Mouse (Mus musculus) kidney, adult 2 months (tissue): ENCODE results near the gene Zan. TPM values are rescaled to one million over a fixed set of nuclear protein-coding genes. Genes with fewer than 3 reads are reported as not detected.

Experiments
- DNase-seq: peaks from one replicate; pipeline ENCODE4 v3.0.0; 2021
- H3K27ac ChIP-seq: fragments of 200-500 bp; 2 replicates; pipeline ENCODE4 v1.5.1; 2012; ENCODE audit warnings: low read depth, low read length, control low read depth, inconsistent platforms; ENCODE audit not compliant: insufficient read depth
- H3K27me3 ChIP-seq: fragments of 200-500 bp; replicated peaks from 2 replicates; pipeline ENCODE4 v1.6.1; 2012; ENCODE audit warnings: mild to moderate bottlenecking, moderate library complexity, low read length, inconsistent platforms; ENCODE audit not compliant: control insufficient read depth, insufficient read depth
- H3K36me3 ChIP-seq: fragments of 200-500 bp; 2 replicates; pipeline ENCODE4 v1.6.1; 2012; ENCODE audit warnings: mild to moderate bottlenecking, moderate library complexity, low read length, inconsistent platforms; ENCODE audit not compliant: control insufficient read depth, insufficient read depth
- H3K4me1 ChIP-seq: fragments of 200-500 bp; 2 replicates; pipeline ENCODE4 v1.6.1; 2011; ENCODE audit warnings: low read length; ENCODE audit not compliant: control insufficient read depth, insufficient read depth
- H3K4me3 ChIP-seq: fragments of 200-500 bp; 2 replicates; pipeline ENCODE4 v1.5.1; 2011; ENCODE audit warnings: mild to moderate bottlenecking, low read depth, low read length, control low read depth; ENCODE audit not compliant: insufficient read depth
- CTCF ChIP-seq: fragments of 200-500 bp; conservative IDR thresholded peaks from 2 replicates; pipeline ENCODE4 v1.5.1; 2011; ENCODE audit warnings: low read depth, mild to moderate bottlenecking, control low read depth, low read length, moderate library complexity, mixed read lengths; ENCODE audit not compliant: insufficient read depth, insufficient read length
- POLR2A ChIP-seq: fragments of 200-500 bp; IDR thresholded peaks from one replicate; pipeline ENCODE4 v1.6.1; 2011; ENCODE audit warnings: low read depth, low read length, control low read depth
- WGBS: fragments of 180-500 bp; shearing (Covaris S2); methylation state at CpG from one replicate; pipeline ENCODE4 v1.1.7; 2018; 5-methylcytosine and 5-hydroxymethylcytosine counted together
- polyA plus RNA-seq: library from polyadenylated mRNA; depleted of rRNA; stranded (reverse); fragments of >200 nt; gene quantifications from 2 replicates; pipeline ENCODE4 v1.2.3, GENCODE M21; 2012; rRNA removed

Zan gene
- polyA plus RNA-seq, result 0.16 and 0.19 TPM in 2 replicates

DNA sequence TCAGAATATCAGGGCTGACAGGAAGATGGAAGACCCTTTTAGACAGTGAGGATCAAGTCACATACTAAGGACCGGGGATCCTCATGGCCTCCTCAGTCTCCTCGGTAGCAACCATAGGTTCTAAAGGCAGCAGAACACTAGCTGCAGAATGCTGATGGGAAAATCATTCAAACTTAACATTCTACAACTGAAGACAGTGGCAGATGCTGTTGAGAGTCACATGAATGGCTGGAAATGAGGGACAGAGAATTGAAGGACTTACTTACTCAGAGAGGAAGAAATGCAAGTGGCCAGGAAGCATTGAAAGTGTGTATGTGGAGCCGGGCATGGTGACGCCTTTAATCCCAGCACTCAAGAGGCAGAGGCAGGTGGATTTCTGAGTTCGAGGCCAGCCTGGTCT, at the start of gene Zan:
Zan (minus strand) TSS at position 101 of the 400 bp plus-strand sequence.
- no peaks in the 10 kb centered on the region for H3K36me3 ChIP-seq
- no peak within 1 kb of the TSS for H3K4me3 ChIP-seq
- TF ChIP-seq POLR2A (no peak), CTCF (no peak)
- no peak within 1 kb of the TSS for H3K27ac ChIP-seq
- DNase-seq, result no peak
- no peaks in the 10 kb centered on the region for H3K27me3 ChIP-seq
- H3K4me1 ChIP-seq, result no peaks in the 10 kb centered on the region
- WGBS, result 86% methylated on average over 5 of the region's 5 CpGs

DNA sequence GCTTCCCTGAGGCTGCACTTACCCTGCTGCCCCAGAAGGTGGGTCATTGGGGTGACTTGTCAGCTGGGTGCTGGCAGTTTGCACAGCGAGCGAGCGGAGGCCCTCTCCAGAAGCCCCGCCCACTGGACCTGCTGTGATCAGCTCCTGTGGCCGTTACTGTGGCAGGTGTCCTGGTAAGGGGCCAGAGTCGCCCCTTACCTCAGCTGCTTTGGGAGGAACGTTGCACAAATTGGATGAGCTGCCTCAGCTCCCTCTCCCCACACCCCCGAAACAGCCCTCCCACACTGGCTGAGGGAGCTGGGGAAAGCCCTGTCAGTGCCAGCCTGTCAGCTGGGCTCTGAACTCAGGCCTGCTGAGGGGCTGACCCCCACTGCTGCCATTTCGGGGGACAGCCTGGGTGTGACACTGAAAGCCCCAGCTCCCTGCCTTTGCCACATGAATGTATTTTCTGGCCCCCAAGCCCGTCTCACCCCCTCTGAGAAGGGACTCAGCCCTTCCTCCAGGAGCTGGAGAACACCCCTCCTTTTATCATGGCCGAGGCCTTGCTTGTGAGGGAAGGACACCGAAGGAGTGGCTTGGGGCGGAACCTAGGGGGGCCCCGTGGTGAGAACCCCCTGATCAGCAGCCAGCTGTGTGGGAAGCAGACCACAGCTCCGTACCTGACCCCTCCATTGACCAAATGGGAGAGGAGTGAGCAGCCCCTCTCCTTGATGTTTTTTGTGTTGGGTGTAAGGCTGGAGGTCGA, 49.5 kb upstream of the Zan start:
- peaks cover 4% of the 10 kb centered on the region; the same call in 1 of the 2 replicates for H3K4me1 ChIP-seq
- 38% methylated on average over 16 of the region's 16 CpGs for WGBS
- H3K27ac ChIP-seq, result no peak overlapping the region
- no peaks in the 10 kb centered on the region for H3K27me3 ChIP-seq
- TF ChIP-seq CTCF (peak; percentile 16; the same call in 1 of the 2 replicates), POLR2A (no peak)
- peaks cover 11% of the 10 kb centered on the region for H3K36me3 ChIP-seq
- DNase-seq, result peak; percentile 57
- H3K4me3 ChIP-seq, result no peak overlapping the region

DNA sequence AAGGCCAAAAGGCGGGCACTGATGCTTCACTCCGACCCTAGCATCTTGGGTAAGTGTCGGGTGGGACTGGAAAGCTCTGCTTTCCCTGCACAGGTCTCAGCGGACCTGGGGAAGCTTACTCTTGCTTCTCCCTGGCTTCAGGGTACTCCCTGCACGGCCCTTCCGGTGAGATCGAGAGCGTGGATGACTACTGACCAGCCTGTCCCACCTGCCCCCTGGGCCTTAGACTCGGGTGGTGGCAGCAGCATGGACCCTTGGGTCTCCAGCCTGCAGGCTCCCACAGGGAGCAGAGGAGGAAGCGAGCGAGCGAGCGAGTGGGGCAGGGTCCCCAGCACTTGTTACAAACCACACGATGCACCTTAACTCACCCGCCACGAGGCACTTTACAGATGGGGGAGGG, 48.6 kb upstream of the Zan start:
- no peak for TF ChIP-seq POLR2A
- no peak for TF ChIP-seq CTCF
- H3K4me1 ChIP-seq, result peaks cover 4% of the 10 kb centered on the region; the same call in 1 of the 2 replicates
- H3K36me3 ChIP-seq, result peaks cover 11% of the 10 kb centered on the region
- DNase-seq, result no peak
- H3K27ac ChIP-seq, result no peak overlapping the region
- H3K4me3 ChIP-seq, result no peak overlapping the region
- WGBS, result 74% methylated on average over 16 of the region's 16 CpGs
- no peaks in the 10 kb centered on the region for H3K27me3 ChIP-seq

DNA sequence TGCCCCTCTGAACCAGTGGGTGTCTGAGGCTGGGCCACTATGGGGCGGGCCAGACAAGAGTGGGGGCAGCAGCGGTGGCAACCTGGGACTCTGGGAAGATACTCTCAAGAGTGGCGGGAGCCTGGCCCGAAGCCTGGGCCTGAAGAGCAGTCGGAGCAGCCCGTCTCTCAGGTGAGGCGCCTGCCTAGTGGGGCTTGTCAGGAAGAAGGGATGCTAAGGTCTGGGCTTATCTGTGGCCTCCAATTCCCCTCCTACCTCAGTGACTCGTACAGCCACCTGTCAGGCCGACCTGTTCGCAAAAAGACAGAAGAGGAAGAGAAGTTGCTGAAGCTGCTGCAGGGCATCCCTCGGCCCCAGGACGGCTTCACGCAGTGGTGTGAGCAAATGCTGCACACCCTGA, 47.8 kb upstream of the Zan start:
- 83% methylated on average over 13 of the region's 13 CpGs for WGBS
- H3K27me3 ChIP-seq, result no peaks in the 10 kb centered on the region

DNA sequence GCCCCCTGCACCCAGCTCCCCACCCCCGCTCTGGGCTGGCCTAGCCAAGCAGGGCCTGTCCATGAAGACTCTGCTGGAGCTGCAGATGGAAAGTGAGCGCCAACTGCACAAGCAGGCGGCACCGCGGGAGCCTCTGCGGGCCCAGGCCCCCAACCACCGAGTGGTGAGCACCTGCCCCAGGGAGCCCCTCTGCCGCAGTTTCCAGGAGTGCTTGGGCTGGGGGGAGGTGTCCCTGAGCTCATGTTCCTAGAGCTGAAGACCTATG, 47.3 kb upstream of the Zan start:
- Histone ChIP-seq H3K27me3 (no peaks in the 10 kb centered on the region), H3K27ac (no peak overlapping the region), H3K4me3 (no peak overlapping the region), H3K36me3 (peaks cover 11% of the 10 kb centered on the region), H3K4me1 (no peaks in the 10 kb centered on the region)
- 86% methylated on average over 8 of the region's 8 CpGs for WGBS
- no peak for DNase-seq
- no peak for TF ChIP-seq CTCF

More for the DNA sequence above, 47.8 kb upstream of the Zan start:
- Histone ChIP-seq H3K36me3 (peaks cover 11% of the 10 kb centered on the region), H3K4me3 (no peak overlapping the region), H3K4me1 (no peaks in the 10 kb centered on the region), H3K27ac (no peak overlapping the region)
- TF ChIP-seq CTCF, result no peak
- no peak for TF ChIP-seq POLR2A
- DNase-seq, result no peak

DNA sequence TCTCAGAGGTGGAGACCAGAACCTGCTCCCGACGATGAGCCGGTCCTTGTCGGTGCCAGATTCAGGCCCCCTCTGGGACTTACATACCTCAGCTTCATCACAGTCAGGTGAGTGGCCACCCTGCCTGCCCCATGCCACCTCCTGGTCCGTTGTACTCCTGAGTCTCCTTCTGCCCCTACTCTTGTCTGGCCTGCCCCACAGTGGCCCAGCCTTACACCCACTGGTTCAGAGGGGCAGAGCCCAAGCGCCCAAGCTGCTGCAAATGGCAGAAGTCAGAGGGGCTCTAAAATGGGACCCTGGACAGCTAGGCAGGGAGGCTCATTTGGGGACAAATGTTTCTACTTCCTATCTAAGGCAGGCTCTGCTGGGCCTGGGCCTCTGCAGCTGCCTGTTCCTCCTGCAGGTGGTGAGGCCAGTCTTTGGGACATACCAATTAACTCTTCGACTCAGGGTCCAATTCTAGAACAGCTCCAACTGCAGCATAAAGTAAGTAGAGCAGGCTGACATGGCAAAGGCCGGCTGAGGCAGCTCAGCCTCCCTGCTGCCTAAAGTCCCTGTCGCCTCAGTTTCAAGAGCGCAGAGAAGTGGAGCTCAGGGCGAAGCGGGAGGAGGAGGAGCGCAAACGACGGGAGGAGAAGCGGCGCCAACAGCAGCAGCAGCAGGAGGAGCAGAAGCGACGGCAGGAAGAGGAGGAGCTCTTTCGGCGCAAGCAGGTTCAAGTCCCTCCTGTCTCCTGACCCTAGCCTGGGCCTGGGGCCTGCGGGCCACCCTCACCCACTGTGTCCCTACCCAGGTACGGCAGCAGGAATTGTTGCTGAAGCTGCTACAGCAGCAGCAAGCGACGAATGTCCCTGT, 46.8 kb upstream of the Zan start:
- no peak for DNase-seq
- 82% methylated on average over 25 of the region's 25 CpGs for WGBS
- Histone ChIP-seq H3K36me3 (peaks cover 8% of the 10 kb centered on the region), H3K27ac (no peak overlapping the region), H3K4me1 (no peaks in the 10 kb centered on the region), H3K4me3 (no peak overlapping the region), H3K27me3 (no peaks in the 10 kb centered on the region)
- TF ChIP-seq POLR2A (no peak), CTCF (no peak)

DNA sequence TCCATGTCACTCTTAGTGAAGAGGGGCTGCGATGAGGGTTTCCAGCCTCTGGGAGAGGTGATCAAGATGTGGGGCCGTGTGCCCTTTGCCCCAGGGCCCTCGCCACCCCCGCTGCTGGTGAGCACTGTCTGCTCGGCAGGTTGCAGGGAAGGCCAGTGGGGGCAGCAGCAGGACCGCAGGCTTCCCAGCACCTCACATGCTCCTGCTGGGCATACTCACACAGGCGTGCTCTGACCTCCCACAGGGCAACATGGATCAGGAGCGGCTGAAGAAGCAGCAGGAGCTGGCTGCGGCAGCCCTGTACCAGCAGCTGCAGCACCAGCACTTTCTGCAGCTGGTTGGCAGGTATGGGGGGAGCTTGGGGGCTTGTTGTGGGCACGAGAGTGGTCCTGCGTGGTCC, 45.8 kb upstream of the Zan start:
- H3K4me3 ChIP-seq, result no peak overlapping the region
- no peak for DNase-seq
- TF ChIP-seq CTCF (no peak), POLR2A (no peak)
- H3K36me3 ChIP-seq, result peaks cover 8% of the 10 kb centered on the region
- WGBS, result 60% methylated on average over 11 of the region's 11 CpGs
- no peak overlapping the region for H3K27ac ChIP-seq
- no peaks in the 10 kb centered on the region for H3K27me3 ChIP-seq
- no peaks in the 10 kb centered on the region for H3K4me1 ChIP-seq
